Mouse (Mus musculus) heart, embryonic 15.5 days (tissue): ENCODE measurements at regions not wholly inside any gene's neighbourhood (a gene's known extent, or its start where the extent isn't known, plus 50 kb on each side); places are given as distances from the start of the nearest gene placed in this dataset.
A peak's percentile ranks its signal among the peaks of the same experiment; 100 is the strongest.

ENCODE experiments used
- ATAC-seq: fragments of 200-750 bp; cut with Nextera tagmentation; replicated peaks from 2 replicates; pipeline ENCODE4 v1.8.0; 2017; ENCODE audit warnings: low read depth, moderate TSS enrichment; ENCODE audit not compliant: insufficient number of reproducible peaks, insufficient read depth, low FRiP score
- H3K27ac ChIP-seq: fragments of 300-500 bp; sonication (generic); 2 replicates; pipeline ENCODE4 v1.5.1; 2015; ENCODE audit warnings: mild to moderate bottlenecking, inconsistent platforms
- H3K27me3 ChIP-seq: fragments of 300-500 bp; sonication (generic); 2 replicates; pipeline ENCODE4 v1.6.1; 2015; ENCODE audit warnings: inconsistent platforms
- H3K36me3 ChIP-seq: fragments of 300-500 bp; sonication (generic); 2 replicates; pipeline ENCODE4 v1.6.1; 2015; ENCODE audit warnings: mild to moderate bottlenecking, inconsistent platforms
- H3K4me1 ChIP-seq: fragments of 300-500 bp; sonication (generic); replicated peaks from 2 replicates; pipeline ENCODE4 v1.6.1; 2015; ENCODE audit warnings: inconsistent platforms
- H3K4me2 ChIP-seq: fragments of 300-500 bp; sonication (generic); 2 replicates; pipeline ENCODE4 v1.6.1; 2015; ENCODE audit warnings: inconsistent platforms, mild to moderate bottlenecking, moderate library complexity
- H3K4me3 ChIP-seq: fragments of 300-500 bp; sonication (generic); 2 replicates; pipeline ENCODE4 v1.5.1; 2015; ENCODE audit warnings: mild to moderate bottlenecking, inconsistent platforms
- H3K9ac ChIP-seq: fragments of 300-500 bp; sonication (generic); 2 replicates; pipeline ENCODE4 v1.6.1; 2015; ENCODE audit warnings: mild to moderate bottlenecking, inconsistent platforms
- H3K9me3 ChIP-seq: fragments of 300-500 bp; sonication (generic); replicated peaks from 2 replicates; pipeline ENCODE4 v1.6.1; 2016; ENCODE audit warnings: inconsistent platforms
- WGBS: fragments of 180-500 bp; shearing (Covaris S2); methylation state at CpG from one replicate; pipeline ENCODE4 v1.1.7; 2015; ENCODE audit warnings: mixed read lengths; 5-methylcytosine and 5-hydroxymethylcytosine counted together

GRCm38 (mm10) chr3:38144650-38145049 lies 340.0 kb downstream of the Ankrd50 start:
- Histone ChIP-seq H3K4me1 (peaks cover 16% of the 10 kb centered on the region), H3K4me3 (no peak overlapping the region), H3K9me3 (no peaks in the 10 kb centered on the region), H3K4me2 (no peak overlapping the region), H3K27ac (no peak overlapping the region), H3K9ac (no peak overlapping the region), H3K36me3 (no peaks in the 10 kb centered on the region), H3K27me3 (no peaks in the 10 kb centered on the region)
- ATAC-seq: no peak

- Histone ChIP-seq H3K27me3 (no peaks in the 10 kb centered on the region), H3K27ac (peak overlapping the region; percentile 11; the same call in 1 of the 2 replicates), H3K36me3 (no peaks in the 10 kb centered on the region), H3K4me3 (no peak overlapping the region), H3K4me1 (peaks cover 16% of the 10 kb centered on the region), H3K9me3 (no peaks in the 10 kb centered on the region), H3K4me2 (no peak overlapping the region), H3K9ac (no peak overlapping the region)
- peak; percentile 69 for ATAC-seq
- 50% methylated on average over 11 of the region's 11 CpGs for WGBS
Measured at GRCm38 (mm10) chr3:38143147-38143883, 341.3 kb downstream of the Ankrd50 start.

- H3K27ac ChIP-seq: no peak overlapping the region
- no peaks in the 10 kb centered on the region for H3K9me3 ChIP-seq
- ATAC-seq: no peak
- H3K4me2 ChIP-seq: no peak overlapping the region
- H3K4me3 ChIP-seq: no peak overlapping the region
- H3K4me1 ChIP-seq: peaks cover 9% of the 10 kb centered on the region
- H3K27me3 ChIP-seq: no peaks in the 10 kb centered on the region
- no peak overlapping the region for H3K9ac ChIP-seq
- no peaks in the 10 kb centered on the region for H3K36me3 ChIP-seq
- 89% methylated on average over 4 of the region's 4 CpGs for WGBS
Measured at GRCm38 (mm10) chr3:38139387-38139786, 345.3 kb downstream of the Ankrd50 start.

- Histone ChIP-seq H3K9me3 (no peaks in the 10 kb centered on the region), H3K9ac (no peak overlapping the region), H3K4me2 (no peak overlapping the region), H3K36me3 (no peaks in the 10 kb centered on the region), H3K27me3 (no peaks in the 10 kb centered on the region), H3K4me1 (peaks cover 3% of the 10 kb centered on the region), H3K27ac (no peak overlapping the region; the same call in 1 of the 2 replicates), H3K4me3 (no peak overlapping the region)
- 59% methylated on average over 5 of the region's 5 CpGs for WGBS
- no peak for ATAC-seq
Measured at GRCm38 (mm10) chr3:38138014-38138413, 346.6 kb downstream of the Ankrd50 start.

GRCm38 (mm10) chr3:38135808-38136214 lies 348.8 kb downstream of the Ankrd50 start:
- Histone ChIP-seq H3K4me1 (peaks cover 3% of the 10 kb centered on the region; the same call in 1 of the 2 replicates), H3K36me3 (no peaks in the 10 kb centered on the region), H3K4me2 (no peak overlapping the region), H3K9ac (no peak overlapping the region), H3K4me3 (no peak overlapping the region), H3K9me3 (no peaks in the 10 kb centered on the region), H3K27me3 (no peaks in the 10 kb centered on the region), H3K27ac (no peak overlapping the region)
- WGBS: 84% methylated on average over 10 of the region's 10 CpGs
- no peak for ATAC-seq

- no peaks in the 10 kb centered on the region for H3K36me3 ChIP-seq
- H3K9me3 ChIP-seq: no peaks in the 10 kb centered on the region
- no peak for ATAC-seq
- H3K27me3 ChIP-seq: no peaks in the 10 kb centered on the region
- H3K4me2 ChIP-seq: no peak overlapping the region
- H3K9ac ChIP-seq: no peak overlapping the region
- peaks cover 3% of the 10 kb centered on the region; the same call in 1 of the 2 replicates for H3K4me1 ChIP-seq
- WGBS: 77% methylated on average over 4 of the region's 4 CpGs
- H3K27ac ChIP-seq: no peak overlapping the region
- H3K4me3 ChIP-seq: no peak overlapping the region
Measured at GRCm38 (mm10) chr3:38134425-38134824, 350.2 kb downstream of the Ankrd50 start.

GRCm38 (mm10) chr3:38131887-38132220 lies 352.8 kb downstream of the Ankrd50 start:
- Histone ChIP-seq H3K36me3 (no peaks in the 10 kb centered on the region), H3K27me3 (no peaks in the 10 kb centered on the region), H3K4me3 (no peak overlapping the region), H3K4me1 (peaks cover 3% of the 10 kb centered on the region; the same call in 1 of the 2 replicates), H3K9ac (no peak overlapping the region), H3K9me3 (no peaks in the 10 kb centered on the region), H3K4me2 (no peak overlapping the region), H3K27ac (no peak overlapping the region)
- no peak for ATAC-seq
- 92% methylated on average over 3 of the region's 3 CpGs for WGBS

GRCm38 (mm10) chr3:38131176-38131886 lies 353.3 kb downstream of the Ankrd50 start:
- no peak for ATAC-seq

GRCm38 (mm10) chr3:38130088-38130487 lies 354.6 kb downstream of the Ankrd50 start:
- Histone ChIP-seq H3K9me3 (no peaks in the 10 kb centered on the region), H3K4me2 (no peak overlapping the region), H3K4me1 (peaks cover 3% of the 10 kb centered on the region; the same call in 1 of the 2 replicates), H3K36me3 (no peaks in the 10 kb centered on the region), H3K27ac (no peak overlapping the region), H3K9ac (no peak overlapping the region), H3K4me3 (no peak overlapping the region), H3K27me3 (no peaks in the 10 kb centered on the region)
- WGBS: 41% methylated on average over 1 of the region's 1 CpGs
- ATAC-seq: no peak

More at GRCm38 (mm10) chr3:38131176-38131886, 353.3 kb downstream of the Ankrd50 start:
- no peak overlapping the region for H3K27ac ChIP-seq
- H3K4me1 ChIP-seq: peaks cover 3% of the 10 kb centered on the region; the same call in 1 of the 2 replicates
- no peaks in the 10 kb centered on the region for H3K27me3 ChIP-seq
- no peaks in the 10 kb centered on the region for H3K36me3 ChIP-seq
- no peak overlapping the region for H3K9ac ChIP-seq
- no peaks in the 10 kb centered on the region for H3K9me3 ChIP-seq
- H3K4me2 ChIP-seq: no peak overlapping the region
- H3K4me3 ChIP-seq: no peak overlapping the region
- 71% methylated on average over 12 of the region's 12 CpGs for WGBS

GRCm38 (mm10) chr3:38129167-38129500 lies 355.5 kb downstream of the Ankrd50 start:
- Histone ChIP-seq H3K9me3 (no peaks in the 10 kb centered on the region), H3K4me3 (no peak overlapping the region), H3K27ac (no peak overlapping the region), H3K9ac (no peak overlapping the region), H3K4me1 (peaks cover 3% of the 10 kb centered on the region; the same call in 1 of the 2 replicates), H3K36me3 (no peaks in the 10 kb centered on the region), H3K4me2 (no peak overlapping the region), H3K27me3 (no peaks in the 10 kb centered on the region)
- no peak for ATAC-seq
- 67% methylated on average over 2 of the region's 2 CpGs for whole genome bisulfite sequencing

GRCm38 (mm10) chr3:38128486-38129166 lies 356.0 kb downstream of the Ankrd50 start:
- ATAC-seq: peak; percentile 67; the same call in 1 of the 2 replicates

More at GRCm38 (mm10) chr3:38128486-38129166, 356.0 kb downstream of the Ankrd50 start:
- peak overlapping the region; percentile 16; the same call in 1 of the 2 replicates for H3K27ac ChIP-seq
- no peak overlapping the region for H3K9ac ChIP-seq
- no peaks in the 10 kb centered on the region for H3K36me3 ChIP-seq
- no peaks in the 10 kb centered on the region for H3K9me3 ChIP-seq
- no peak overlapping the region for H3K4me3 ChIP-seq
- H3K27me3 ChIP-seq: no peaks in the 10 kb centered on the region
- peaks cover 3% of the 10 kb centered on the region; the same call in 1 of the 2 replicates for H3K4me1 ChIP-seq
- 47% methylated on average over 5 of the region's 5 CpGs for WGBS
- H3K4me2 ChIP-seq: no peak overlapping the region
